Mouse (Mus musculus) MEL (cell line): Measurements from ENCODE around the gene Gm12355. TPM values are rescaled to one million over a fixed set of nuclear protein-coding genes. Genes with fewer than 3 reads are reported as not detected.
A peak's percentile ranks its signal among the peaks of the same experiment; 100 is the strongest.

Source experiments
- DNase-seq: peaks from one replicate; pipeline ENCODE4 v3.0.0; 2011; ENCODE audit warnings: low read depth, low spot score
- H3K27ac ChIP-seq: 2 replicates; pipeline ENCODE4 v1.5.1; 2012; ENCODE audit warnings: low read depth, mild to moderate bottlenecking, control low read depth, low read length, moderate library complexity; ENCODE audit not compliant: control insufficient read depth
- H3K27me3 ChIP-seq, 2 experiments: fragments of 150-350 bp in 1 of 2; sonication (generic) in 1 of 2; 2 replicates each; pipeline ENCODE4 v1.6.1; 2012; ENCODE audit warnings: low read length in 2 of 2, mild to moderate bottlenecking in 2 of 2, improper control_type of control experiment in 1 of 2, moderate library complexity in 1 of 2; ENCODE audit not compliant: insufficient read depth in 2 of 2, control insufficient read depth in 1 of 2
- H3K36me3 ChIP-seq, 2 experiments: 2 replicates each; pipeline ENCODE4 v1.6.1; 2012 to 2014; ENCODE audit warnings: low read length in 2 of 2, improper control_type of control experiment in 1 of 2, inconsistent platforms in 1 of 2, mild to moderate bottlenecking in 1 of 2; ENCODE audit not compliant: insufficient read depth in 2 of 2, control insufficient read depth in 1 of 2
- H3K4me1 ChIP-seq, 2 experiments: fragments of 150-350 bp in 1 of 2; sonication (generic) in 1 of 2; 2 replicates each; pipeline ENCODE4 v1.6.1; 2012; ENCODE audit warnings: low read length in 2 of 2, improper control_type of control experiment in 1 of 2, mild to moderate bottlenecking in 1 of 2; ENCODE audit not compliant: insufficient read depth in 2 of 2, control insufficient read depth in 1 of 2
- H3K4me3 ChIP-seq, 2 experiments: fragments of 150-350 bp in 1 of 2; sonication (generic) in 1 of 2; 2 replicates each; pipeline ENCODE4 v1.5.1; 2012; ENCODE audit warnings: low read depth in 2 of 2, low read length in 2 of 2, mild to moderate bottlenecking in 2 of 2, moderate library complexity in 2 of 2, control low read depth in 1 of 2, improper control_type of control experiment in 1 of 2; ENCODE audit not compliant: control insufficient read depth in 1 of 2, insufficient read depth in 1 of 2
- H3K79me2 ChIP-seq: 2 replicates; pipeline ENCODE4 v1.6.1; 2012; ENCODE audit warnings: mild to moderate bottlenecking, low read length, moderate library complexity; ENCODE audit not compliant: control insufficient read depth, poor library complexity, insufficient read depth
- H3K9ac ChIP-seq: 2 replicates; pipeline ENCODE4 v1.6.1; 2012; ENCODE audit warnings: low read depth, mild to moderate bottlenecking, control low read depth, low read length, moderate library complexity; ENCODE audit not compliant: control insufficient read depth, poor library complexity, severe bottlenecking
- H3K9me3 ChIP-seq: fragments of 150-350 bp; sonication (generic); replicated peaks from 2 replicates; pipeline ENCODE4 v1.6.1; 2012; ENCODE audit warnings: mild to moderate bottlenecking, low read length, improper control_type of control experiment, moderate library complexity; ENCODE audit not compliant: insufficient read depth
- CHD1 ChIP-seq: IDR thresholded peaks from 2 replicates; pipeline ENCODE4 v1.6.1; 2012; ENCODE audit warnings: low read depth, mild to moderate bottlenecking, inconsistent platforms, low read length, improper control_type of control experiment
- ELF1 ChIP-seq: IDR thresholded peaks from 2 replicates; pipeline ENCODE4 v1.6.1; 2014; ENCODE audit warnings: low read depth, mild to moderate bottlenecking, inconsistent platforms, low read length, improper control_type of control experiment, moderate library complexity
- HCFC1 ChIP-seq: IDR thresholded peaks from 2 replicates; pipeline ENCODE4 v1.6.1; 2012; ENCODE audit warnings: low read depth, mild to moderate bottlenecking, inconsistent platforms, low read length, improper control_type of control experiment, moderate library complexity
- MAX ChIP-seq: IDR thresholded peaks from 2 replicates; pipeline ENCODE4 v1.6.1; 2011; ENCODE audit warnings: low read length, improper control_type of control experiment
- MAZ ChIP-seq: IDR thresholded peaks from 2 replicates; pipeline ENCODE4 v1.6.1; 2012; ENCODE audit warnings: low read depth, mild to moderate bottlenecking, inconsistent platforms, low read length, improper control_type of control experiment
- MYB ChIP-seq: IDR thresholded peaks from 2 replicates; pipeline ENCODE4 v1.6.1; 2011; ENCODE audit warnings: mild to moderate bottlenecking, low read depth, low read length, improper control_type of control experiment
- POLR2A ChIP-seq, 2 experiments: IDR thresholded peaks; 2 replicates each; pipeline ENCODE4 v1.6.1; 2011 to 2012; ENCODE audit warnings: low read length in 2 of 2, mild to moderate bottlenecking in 2 of 2, control low read depth in 1 of 2, improper control_type of control experiment in 1 of 2, low read depth in 1 of 2, moderate library complexity in 1 of 2; ENCODE audit not compliant: control insufficient read depth in 1 of 2, insufficient read depth in 1 of 2, poor library complexity in 1 of 2
- POLR2AphosphoS5 ChIP-seq: IDR thresholded peaks from 2 replicates; pipeline ENCODE4 v1.6.1; 2012; ENCODE audit warnings: low read depth, borderline replicate concordance, mild to moderate bottlenecking, inconsistent platforms, low read length, moderate library complexity, mixed read lengths
- RAD21 ChIP-seq: IDR thresholded peaks from 2 replicates; pipeline ENCODE4 v1.6.1; 2011; ENCODE audit warnings: mild to moderate bottlenecking, low read depth, low read length, improper control_type of control experiment
- TBP ChIP-seq: IDR thresholded peaks from 2 replicates; pipeline ENCODE4 v1.8.0; 2011; ENCODE audit warnings: low read depth, low read length, improper control_type of control experiment
- TCF12 ChIP-seq: IDR thresholded peaks from 2 replicates; pipeline ENCODE4 v1.6.1; 2014; ENCODE audit warnings: low read depth, mild to moderate bottlenecking, inconsistent platforms, low read length, improper control_type of control experiment, moderate library complexity
- UBTF ChIP-seq: IDR thresholded peaks from 2 replicates; pipeline ENCODE4 v1.6.1; 2012; ENCODE audit warnings: low read depth, mild to moderate bottlenecking, inconsistent platforms, low read length, improper control_type of control experiment, moderate library complexity, borderline replicate concordance; ENCODE audit not compliant: insufficient read depth
- USF2 ChIP-seq, 2 experiments: IDR thresholded peaks; 2 replicates each; pipeline ENCODE4 v1.6.1; 2011 to 2012; ENCODE audit warnings: improper control_type of control experiment in 2 of 2, low read length in 2 of 2, borderline replicate concordance in 1 of 2, inconsistent platforms in 1 of 2, low read depth in 1 of 2, mild to moderate bottlenecking in 1 of 2; ENCODE audit not compliant: insufficient read depth in 1 of 2
- ZKSCAN1 ChIP-seq: IDR thresholded peaks from 2 replicates; pipeline ENCODE4 v1.6.1; 2012; ENCODE audit warnings: low read depth, mild to moderate bottlenecking, inconsistent platforms, low read length, improper control_type of control experiment, moderate library complexity
- polyA plus RNA-seq, 2 experiments: library from polyadenylated mRNA; stranded (reverse) in 1 of 2; unstranded in 1 of 2; fragments of >175 nt in 1 of 2; fragments of >200 nt in 1 of 2; gene quantifications; 2 replicates each; pipeline versions ENCODE4 v1.2.1 to v1.2.4; 2012; ENCODE audit warnings: low replicate concordance in 2 of 2, low read depth in 1 of 2; ENCODE audit not compliant: insufficient read length in 2 of 2, insufficient read depth in 1 of 2, missing spikeins in 1 of 2
- total RNA-seq: library from RNA; depleted of rRNA; stranded (reverse); fragments of 300-350 nt; gene quantifications from 2 replicates; pipeline ENCODE4 v1.2.3, GENCODE M21; 2012

Gm12355 gene
- total and polyA plus RNA-seq, 3 experiments = 0.58 to 3.4 TPM; not detected in 1

DNA sequence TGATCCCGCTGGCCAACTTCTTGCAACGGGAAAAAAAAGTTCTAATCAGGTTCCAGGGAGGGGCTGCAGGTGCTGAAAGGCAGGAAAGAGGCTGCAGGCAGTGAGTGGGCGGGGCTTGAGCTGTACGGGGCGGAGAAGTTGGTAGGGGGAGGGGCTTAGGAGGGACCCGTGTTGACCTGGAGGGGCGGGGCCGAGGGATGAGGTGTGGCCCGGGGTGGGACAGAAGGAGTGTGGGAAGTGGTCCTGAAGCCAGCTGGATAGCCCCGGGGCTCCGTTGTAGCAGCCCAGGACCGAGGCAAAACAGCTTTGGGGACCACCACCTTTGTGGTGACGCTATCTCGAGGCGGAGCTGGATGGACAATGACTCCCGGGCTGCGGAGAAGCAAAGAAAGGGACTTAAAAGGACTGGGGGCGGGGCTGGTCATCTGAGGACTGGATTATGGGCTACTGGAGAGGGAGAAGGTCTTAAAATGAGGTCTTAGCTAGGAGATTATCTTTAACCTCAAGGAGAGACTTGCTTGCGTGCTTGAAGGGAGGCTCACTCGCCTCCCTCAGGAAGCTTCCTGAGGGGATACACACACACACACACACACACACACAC is 23.3 kb downstream of the Gm12355 start:
- Histone ChIP-seq H3K79me2 (no peaks in the 10 kb centered on the region), H3K27ac (no peak overlapping the region), H3K9ac (no peak overlapping the region), H3K36me3 (0 out of 4 replicates have a peak, but pooled peaks cover 0 to 2% of the 10 kb centered on the region in 2 experiments), H3K4me3 (peak overlapping the region; percentile 30 to 40; a peak in 3 of 4 replicates), H3K9me3 (no peaks in the 10 kb centered on the region), H3K27me3 (peaks cover 8 to 9% of the 10 kb centered on the region in 2 experiments), H3K4me1 (peaks cover 2 to 5% of the 10 kb centered on the region in 2 experiments; a peak in 2 of 4 replicates)
- DNase-seq = peak; percentile 73
- TF ChIP-seq ELF1 = no peak
- TF ChIP-seq MAX = no peak
- no peak for TF ChIP-seq RAD21

DNA sequence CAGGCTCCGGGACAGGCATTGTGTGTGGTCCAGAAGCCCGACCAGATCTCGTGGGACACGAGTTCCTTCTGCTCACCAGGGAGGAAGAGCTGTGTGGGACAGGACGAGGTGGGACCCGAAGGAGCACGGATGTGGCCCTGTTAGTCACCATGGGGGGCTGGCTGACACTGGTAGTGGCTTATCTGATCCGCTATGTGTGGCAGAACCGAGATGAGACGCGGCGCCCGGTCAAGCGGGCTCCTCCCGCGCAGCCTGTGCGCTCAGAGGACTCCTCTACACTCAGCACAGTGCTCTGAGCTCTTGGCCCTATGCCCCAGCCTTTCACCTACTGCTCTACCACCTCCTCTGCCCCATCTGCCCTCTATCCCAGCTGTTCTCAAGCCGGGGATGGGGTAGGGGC is 26.2 kb downstream of the Gm12355 start:
- Histone ChIP-seq H3K9ac (no peak overlapping the region), H3K36me3 (0 out of 4 replicates have a peak, but pooled peaks cover 0 to 2% of the 10 kb centered on the region in 2 experiments), H3K4me3 (no peak overlapping the region), H3K27ac (no peak overlapping the region), H3K79me2 (no peaks in the 10 kb centered on the region), H3K9me3 (no peaks in the 10 kb centered on the region), H3K27me3 (peaks cover 8 to 13% of the 10 kb centered on the region in 2 experiments), H3K4me1 (peaks cover 2 to 5% of the 10 kb centered on the region in 2 experiments; a peak in 2 of 4 replicates)
- no peak for DNase-seq
- TF ChIP-seq POLR2AphosphoS5 (no peak), UBTF (no peak), RAD21 (no peak), MYB (no peak), ZKSCAN1 (no peak), POLR2A (IDR thresholded peaks at IDR 0.05; ENCODE audit: control insufficient read depth in 1 of 2, insufficient read depth in 1 of 2, low read depth in 1 of 2, low read length in 2 of 2, poor library complexity in 1 of 2) (no peak), HCFC1 (no peak), TCF12 (no peak), TBP (no peak), CHD1 (no peak), USF2 (IDR thresholded peaks at IDR 0.05; ENCODE audit: borderline replicate concordance in 1 of 2, insufficient read depth in 1 of 2, low read depth in 1 of 2, low read length in 2 of 2) (no peak), MAZ (no peak)
